20 mouse cellular contexts compared by ENCODE assay signal in the genomic region with DNA sequence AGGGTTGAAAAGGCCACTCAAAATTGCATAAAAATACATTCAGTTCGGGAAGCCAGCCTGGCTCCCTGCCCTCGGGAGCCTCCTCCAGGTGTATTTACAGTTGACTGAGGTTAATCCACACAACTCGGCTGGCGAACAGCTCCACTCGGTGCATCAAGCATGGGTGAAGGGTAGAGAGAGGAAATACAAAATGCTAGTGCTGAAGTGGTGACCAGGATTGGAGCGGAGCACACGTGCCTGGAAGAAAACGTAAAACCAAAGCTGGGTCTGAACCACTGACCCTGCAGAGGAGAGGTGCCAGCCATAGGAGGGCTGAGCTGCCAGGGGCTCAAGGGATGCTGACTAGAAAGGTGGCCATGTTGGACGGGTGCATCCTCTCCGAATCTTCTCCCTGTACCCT.
DNase-seq lines count a peak whose midpoint lies in the region; ATAC-seq lines count a peak whose summit lies in the region.
"Had no signal": no experiment of that assay in that cellular context is flagged by ENCODE, and none has a peak within 500 bp of the region (broad histone marks: within the 10 kb centered on the region; RNA-seq: fewer than 3 reads in every experiment).

No protein-coding gene starts in this region.

- no peak overlapping the region for H3K4me2 ChIP-seq in limb, embryonic 15.5 days
- no peak overlapping the region for H3K4me2 ChIP-seq in intestine, embryonic 16.5 days (ENCODE audit: low read depth, low read length)
- H3K4me2 ChIP-seq in stomach, embryonic 15.5 days: no peak overlapping the region
- H3K4me2 ChIP-seq: forebrain, embryonic 15.5 days; hindbrain, embryonic 15.5 days; limb, embryonic 12.5 days; liver, embryonic 13.5 days had no signal

- no peak overlapping the region for H3K9ac ChIP-seq in limb, embryonic 15.5 days
- no peak overlapping the region for H3K9ac ChIP-seq in intestine, embryonic 16.5 days (ENCODE audit: low read depth, low read length)
- no peak overlapping the region for H3K9ac ChIP-seq in stomach, embryonic 15.5 days
- H3K9ac ChIP-seq: forebrain, embryonic 15.5 days; hindbrain, embryonic 15.5 days; limb, embryonic 12.5 days; liver, embryonic 13.5 days had no signal

- H3K27ac ChIP-seq in limb, embryonic 15.5 days: peak overlapping the region; percentile 59; the same call in 1 of the 2 replicates
- H3K27ac ChIP-seq in limb, embryonic 10.5 days: no peak overlapping the region
- peak overlapping the region; percentile 32; the same call in 1 of the 2 replicates for H3K27ac ChIP-seq in intestine, embryonic 16.5 days (ENCODE audit: low read length)
- peak overlapping the region; percentile 67; the same call in 1 of the 2 replicates for H3K27ac ChIP-seq in stomach, embryonic 15.5 days
- H3K27ac ChIP-seq: forebrain, embryonic 15.5 days; hindbrain, embryonic 15.5 days; liver, embryonic 13.5 days; macrophage had no signal

- no peak overlapping the region for H3K4me3 ChIP-seq in limb, embryonic 15.5 days
- H3K4me3 ChIP-seq in limb, embryonic 10.5 days: no peak overlapping the region
- H3K4me3 ChIP-seq in intestine, embryonic 16.5 days (ENCODE audit: low read length): no peak overlapping the region
- H3K4me3 ChIP-seq in stomach, embryonic 15.5 days (replicated peaks): no peak overlapping the region
- H3K4me3 ChIP-seq: forebrain, embryonic 15.5 days; heart, embryonic 12.5 days; hindbrain, embryonic 15.5 days; limb, embryonic 12.5 days; liver, embryonic 13.5 days; midbrain, embryonic 10.5 days had no signal

- ATAC-seq in limb, embryonic 15.5 days (ENCODE audit: insufficient number of reproducible peaks, low FRiP score, low TSS enrichment, low read depth): no peak
- no peak for ATAC-seq in intestine, embryonic 16.5 days
- ATAC-seq in stomach, embryonic 15.5 days (ENCODE audit: insufficient read depth, low FRiP score, low read depth): no peak
- no peak for ATAC-seq in activated CD4-positive, CD25-positive, alpha-beta regulatory T cell, adult 4 months
- ATAC-seq: forebrain, embryonic 15.5 days had no signal

- H3K27me3 ChIP-seq in limb, embryonic 15.5 days: no peaks in the 10 kb centered on the region
- no peaks in the 10 kb centered on the region for H3K27me3 ChIP-seq in limb, embryonic 10.5 days (ENCODE audit: low read depth, poor library complexity, severe bottlenecking)
- no peaks in the 10 kb centered on the region for H3K27me3 ChIP-seq in intestine, embryonic 16.5 days (replicated peaks; ENCODE audit: control insufficient read depth, insufficient read depth, low read length)
- H3K27me3 ChIP-seq in stomach, embryonic 15.5 days (replicated peaks): no peaks in the 10 kb centered on the region
- H3K27me3 ChIP-seq: forebrain, embryonic 15.5 days; heart, embryonic 12.5 days; hindbrain, embryonic 15.5 days; limb, embryonic 12.5 days; liver, embryonic 13.5 days had no signal

- 70% methylated on average over 10 of the region's 10 CpGs for WGBS in limb, embryonic 15.5 days
- WGBS in limb, embryonic 10.5 days: 87% methylated on average over 10 of the region's 10 CpGs
- WGBS in intestine, embryonic 16.5 days: 57% methylated on average over 10 of the region's 10 CpGs
- WGBS in stomach, embryonic 15.5 days: 57% methylated on average over 10 of the region's 10 CpGs

- DNase-seq in heart, adult 11 months: peak; percentile 92
- DNase-seq in heart, adult 8-10 months (ENCODE audit: low spot score): no peak
- DNase-seq in limb, embryonic 10.5 days (ENCODE audit: low spot score): no peak
- DNase-seq: B cell, adult 2 months; cerebellum, adult 2 months; kidney, adult 18-20 months; liver, embryonic 13.5 days; right cerebral cortex, adult 18-20 months; thymus, adult 18-20 months; thymus, postnatal 4 days had no signal

- peaks cover 17% of the 10 kb centered on the region; the same call in 1 of the 2 replicates for H3K36me3 ChIP-seq in limb, embryonic 15.5 days
- H3K36me3 ChIP-seq in limb, embryonic 10.5 days: no peaks in the 10 kb centered on the region
- no peaks in the 10 kb centered on the region for H3K36me3 ChIP-seq in intestine, embryonic 16.5 days (ENCODE audit: control insufficient read depth, insufficient read depth, low read length)
- peaks cover 10% of the 10 kb centered on the region for H3K36me3 ChIP-seq in stomach, embryonic 15.5 days
- H3K36me3 ChIP-seq: liver, embryonic 13.5 days; midbrain, embryonic 10.5 days had no signal

- no peaks in the 10 kb centered on the region for H3K9me3 ChIP-seq in limb, embryonic 15.5 days
- H3K9me3 ChIP-seq in limb, embryonic 10.5 days (replicated peaks): no peaks in the 10 kb centered on the region
- no peaks in the 10 kb centered on the region for H3K9me3 ChIP-seq in intestine, embryonic 16.5 days (ENCODE audit: control insufficient read depth, low read length)
- H3K9me3 ChIP-seq in stomach, embryonic 15.5 days: no peaks in the 10 kb centered on the region
- H3K9me3 ChIP-seq: forebrain, embryonic 15.5 days; heart, embryonic 12.5 days; hindbrain, embryonic 15.5 days; limb, embryonic 12.5 days; liver, embryonic 13.5 days; midbrain, embryonic 10.5 days had no signal

- H3K4me1 ChIP-seq in limb, embryonic 15.5 days: peaks cover 59% of the 10 kb centered on the region
- H3K4me1 ChIP-seq in limb, embryonic 10.5 days: peaks cover 16% of the 10 kb centered on the region
- peaks cover 37% of the 10 kb centered on the region for H3K4me1 ChIP-seq in intestine, embryonic 16.5 days (ENCODE audit: control insufficient read depth, insufficient read depth, low read length)
- H3K4me1 ChIP-seq in stomach, embryonic 15.5 days: peaks cover 60% of the 10 kb centered on the region
- H3K4me1 ChIP-seq: liver, embryonic 13.5 days had no signal
